Mouse (Mus musculus): ENCODE measurements around the gene Slc16a4. TPM values are rescaled to one million over a fixed set of nuclear protein-coding genes. Genes with fewer than 3 reads are reported as not detected.

Gene Slc16a4
- polyA plus RNA-seq, 1 experiment, result 0.20 TPM

- no peaks in the 10 kb centered on the region for H3K79me2 ChIP-seq (ENCODE audit: control insufficient read depth, insufficient read depth)
- no peaks in the 10 kb centered on the region for H3K27me3 ChIP-seq (ENCODE audit: control insufficient read depth, insufficient read depth, insufficient read length)
- no peak overlapping the region for H3K4me3 ChIP-seq (ENCODE audit: insufficient read depth, poor library complexity, severe bottlenecking)
- H3ac ChIP-seq (ENCODE audit: control insufficient read depth, insufficient read length, low read depth), result no peak overlapping the region
- TF ChIP-seq MYOG (IDR thresholded peaks at IDR 0.05; ENCODE audit: control insufficient read depth, extremely low read depth, insufficient read length) (no peak), MAX (IDR thresholded peaks at IDR 0.05) (no peak), FOSL1 (IDR thresholded peaks at IDR 0.05; ENCODE audit: insufficient read depth, low read length, poor library complexity, severe bottlenecking) (no peak), CTCF (IDR thresholded peaks at IDR 0.05; ENCODE audit: control insufficient read depth, insufficient read depth, insufficient read length) (no peak), CEBPB (IDR thresholded peaks at IDR 0.05; ENCODE audit: low read depth) (no peak), MYOD1 (IDR thresholded peaks at IDR 0.05; ENCODE audit: control insufficient read depth, insufficient read length, low read depth) (peak; percentile 19)
- H3K36me3 ChIP-seq (ENCODE audit: control insufficient read depth, insufficient read depth), result no peaks in the 10 kb centered on the region
- H3K79me3 ChIP-seq (ENCODE audit: low read depth), result no peaks in the 10 kb centered on the region
These were observed 29.8 kb upstream of the Slc16a4 start for GRCm38 (mm10) chr3:107260956-107261850.

GRCm38 (mm10) chr3:107261851-107262165 lies 29.2 kb upstream of the Slc16a4 start:
- no peaks in the 10 kb centered on the region for H3K79me2 ChIP-seq (ENCODE audit: control insufficient read depth, insufficient read depth)
- H3K79me3 ChIP-seq (ENCODE audit: low read depth), result no peaks in the 10 kb centered on the region
- TF ChIP-seq MYOG (IDR thresholded peaks at IDR 0.05; ENCODE audit: control insufficient read depth, extremely low read depth, insufficient read length), result no peak
- TF ChIP-seq MAX (IDR thresholded peaks at IDR 0.05), result no peak
- TF ChIP-seq CTCF (IDR thresholded peaks at IDR 0.05; ENCODE audit: control insufficient read depth, insufficient read depth, insufficient read length), result no peak
- no peak for TF ChIP-seq FOSL1 (IDR thresholded peaks at IDR 0.05; ENCODE audit: insufficient read depth, low read length, poor library complexity, severe bottlenecking)
- no peak for TF ChIP-seq CEBPB (IDR thresholded peaks at IDR 0.05; ENCODE audit: low read depth)
- TF ChIP-seq USF1 (IDR thresholded peaks at IDR 0.05; ENCODE audit: low read depth), result no peak
- TF ChIP-seq MYOD1 (IDR thresholded peaks at IDR 0.05; ENCODE audit: control insufficient read depth, insufficient read length, low read depth), result no peak
- no peak overlapping the region for H3ac ChIP-seq (ENCODE audit: control insufficient read depth, insufficient read length, low read depth)
- no peaks in the 10 kb centered on the region for H3K36me3 ChIP-seq (ENCODE audit: control insufficient read depth, insufficient read depth)
- H3K4me3 ChIP-seq (ENCODE audit: insufficient read depth, poor library complexity, severe bottlenecking), result no peak overlapping the region
- H3K27me3 ChIP-seq (ENCODE audit: control insufficient read depth, insufficient read depth, insufficient read length), result no peaks in the 10 kb centered on the region

GRCm38 (mm10) chr3:107266814-107267345 lies 24.1 kb upstream of the Slc16a4 start:
- no peak overlapping the region for H3ac ChIP-seq (ENCODE audit: control insufficient read depth, insufficient read length, low read depth)
- peak; percentile 20 for TF ChIP-seq MAX (IDR thresholded peaks at IDR 0.05)
- TF ChIP-seq MYOG (IDR thresholded peaks at IDR 0.05; ENCODE audit: control insufficient read depth, extremely low read depth, insufficient read length), result no peak
- TF ChIP-seq CEBPB (IDR thresholded peaks at IDR 0.05; ENCODE audit: low read depth), result no peak
- TF ChIP-seq MYOD1 (IDR thresholded peaks at IDR 0.05; ENCODE audit: control insufficient read depth, insufficient read length, low read depth), result peak; percentile 98
- no peak for TF ChIP-seq USF1 (IDR thresholded peaks at IDR 0.05; ENCODE audit: low read depth)
- no peak for TF ChIP-seq CTCF (IDR thresholded peaks at IDR 0.05; ENCODE audit: control insufficient read depth, insufficient read depth, insufficient read length)
- TF ChIP-seq FOSL1 (IDR thresholded peaks at IDR 0.05; ENCODE audit: insufficient read depth, low read length, poor library complexity, severe bottlenecking), result peak; percentile 88
- H3K4me3 ChIP-seq (ENCODE audit: insufficient read depth, poor library complexity, severe bottlenecking), result no peak overlapping the region
- H3K79me3 ChIP-seq (ENCODE audit: low read depth), result no peaks in the 10 kb centered on the region
- no peaks in the 10 kb centered on the region for H3K79me2 ChIP-seq (ENCODE audit: control insufficient read depth, insufficient read depth)
- no peaks in the 10 kb centered on the region for H3K27me3 ChIP-seq (ENCODE audit: control insufficient read depth, insufficient read depth, insufficient read length)
- no peaks in the 10 kb centered on the region for H3K36me3 ChIP-seq (ENCODE audit: control insufficient read depth, insufficient read depth)

- Histone ChIP-seq H3K36me3 (ENCODE audit: control insufficient read depth, insufficient read depth) (no peaks in the 10 kb centered on the region), H3K4me3 (ENCODE audit: insufficient read depth, poor library complexity, severe bottlenecking) (no peak overlapping the region), H3K79me3 (ENCODE audit: low read depth) (no peaks in the 10 kb centered on the region), H3K27me3 (ENCODE audit: control insufficient read depth, insufficient read depth, insufficient read length) (no peaks in the 10 kb centered on the region), H3ac (ENCODE audit: control insufficient read depth, insufficient read length, low read depth) (no peak overlapping the region), H3K79me2 (ENCODE audit: control insufficient read depth, insufficient read depth) (no peaks in the 10 kb centered on the region)
- TF ChIP-seq USF1 (IDR thresholded peaks at IDR 0.05; ENCODE audit: low read depth), result no peak
- no peak for TF ChIP-seq FOSL1 (IDR thresholded peaks at IDR 0.05; ENCODE audit: insufficient read depth, low read length, poor library complexity, severe bottlenecking)
- no peak for TF ChIP-seq MYOG (IDR thresholded peaks at IDR 0.05; ENCODE audit: control insufficient read depth, extremely low read depth, insufficient read length)
- TF ChIP-seq CEBPB (IDR thresholded peaks at IDR 0.05; ENCODE audit: low read depth), result no peak
- TF ChIP-seq MYOD1 (IDR thresholded peaks at IDR 0.05; ENCODE audit: control insufficient read depth, insufficient read length, low read depth), result no peak
- no peak for TF ChIP-seq MAX (IDR thresholded peaks at IDR 0.05)
- no peak for TF ChIP-seq CTCF (IDR thresholded peaks at IDR 0.05; ENCODE audit: control insufficient read depth, insufficient read depth, insufficient read length)
These were observed 18.6 kb upstream of the Slc16a4 start for GRCm38 (mm10) chr3:107272433-107272832.

- Histone ChIP-seq H3K4me3 (ENCODE audit: insufficient read depth, poor library complexity, severe bottlenecking) (no peak overlapping the region), H3K79me3 (ENCODE audit: low read depth) (no peaks in the 10 kb centered on the region), H3K27me3 (ENCODE audit: control insufficient read depth, insufficient read depth, insufficient read length) (no peaks in the 10 kb centered on the region), H3K36me3 (ENCODE audit: control insufficient read depth, insufficient read depth) (no peaks in the 10 kb centered on the region), H3K79me2 (ENCODE audit: control insufficient read depth, insufficient read depth) (peaks cover under 1% of the 10 kb centered on the region), H3ac (ENCODE audit: control insufficient read depth, insufficient read length, low read depth) (no peak overlapping the region)
- TF ChIP-seq MYOD1 (IDR thresholded peaks at IDR 0.05; ENCODE audit: control insufficient read depth, insufficient read length, low read depth) (no peak), MYOG (IDR thresholded peaks at IDR 0.05; ENCODE audit: control insufficient read depth, extremely low read depth, insufficient read length) (no peak), CTCF (IDR thresholded peaks at IDR 0.05; ENCODE audit: control insufficient read depth, insufficient read depth, insufficient read length) (peak; percentile 70), FOSL1 (IDR thresholded peaks at IDR 0.05; ENCODE audit: insufficient read depth, low read length, poor library complexity, severe bottlenecking) (no peak), USF1 (IDR thresholded peaks at IDR 0.05; ENCODE audit: low read depth) (no peak)
These were observed 17.2 kb upstream of the Slc16a4 start for GRCm38 (mm10) chr3:107273820-107274219.
